Mouse (Mus musculus) thymus, postnatal 14 days (tissue): ENCODE data around the gene Edem1.
A peak's percentile ranks its signal among the peaks of the same experiment; 100 is the strongest.
"Not testable (repeated sequence)": the region's sequence is repeated elsewhere in the genome, so short reads cannot be mapped to it uniquely, and the experiment has no call there.

Source experiments
- DNase-seq: peaks from one replicate; pipeline ENCODE4 v3.0.0; 2021

Edem1 gene

GRCm38 (mm10) chr6:108832170-108832569 is 3.7 kb downstream of the Edem1 start:
- no peak for DNase-seq

GRCm38 (mm10) chr6:108832989-108833388 is 4.5 kb downstream of the Edem1 start:
- peak; percentile 63 for DNase-seq

- DNase-seq, result no peak
Observed at GRCm38 (mm10) chr6:108833963-108834697, 5.7 kb downstream of the Edem1 start.

GRCm38 (mm10) chr6:108835765-108836691 is 7.6 kb downstream of the Edem1 start:
- DNase-seq, result peak; percentile 83

- no peak for DNase-seq
Observed at GRCm38 (mm10) chr6:108837081-108837480, 8.6 kb downstream of the Edem1 start.

GRCm38 (mm10) chr6:108837958-108838357 is 9.5 kb downstream of the Edem1 start:
- DNase-seq, result peak; percentile 58

- DNase-seq, result peak; percentile 63
Observed at GRCm38 (mm10) chr6:108839432-108839831, 11.0 kb downstream of the Edem1 start.

GRCm38 (mm10) chr6:108840861-108841640 is 12.6 kb downstream of the Edem1 start:
- DNase-seq, result no peak

GRCm38 (mm10) chr6:108843664-108844063 is 15.2 kb downstream of the Edem1 start:
- DNase-seq, result no peak

GRCm38 (mm10) chr6:108844093-108844492 is 15.7 kb downstream of the Edem1 start:
- DNase-seq, result no peak

GRCm38 (mm10) chr6:108844771-108845170 is 16.3 kb downstream of the Edem1 start:
- no peak for DNase-seq

GRCm38 (mm10) chr6:108852088-108852670 is 23.7 kb downstream of the Edem1 start:
- no peak for DNase-seq

- DNase-seq, result no peak
Observed at GRCm38 (mm10) chr6:108852986-108853385, 24.5 kb downstream of the Edem1 start.

GRCm38 (mm10) chr6:108858583-108858982 is 30.1 kb downstream of the Edem1 start:
- no peak for DNase-seq

- DNase-seq, result no peak
Observed at GRCm38 (mm10) chr6:108861226-108861625, 32.8 kb downstream of the Edem1 start.

GRCm38 (mm10) chr6:108862548-108862947 is 34.1 kb downstream of the Edem1 start:
- DNase-seq, result no peak

GRCm38 (mm10) chr6:108866317-108866716 is 37.9 kb downstream of the Edem1 start:
- DNase-seq, result no peak

GRCm38 (mm10) chr6:108869031-108869430 is 40.6 kb downstream of the Edem1 start:
- not testable (repeated sequence) for DNase-seq

GRCm38 (mm10) chr6:108870421-108870820 is 42.0 kb downstream of the Edem1 start:
- DNase-seq, result no peak

GRCm38 (mm10) chr6:108871251-108871650 is 42.8 kb downstream of the Edem1 start:
- DNase-seq, result no peak

GRCm38 (mm10) chr6:108875344-108875743 is 46.9 kb downstream of the Edem1 start:
- no peak for DNase-seq

- peak; percentile 57 for DNase-seq
Observed at GRCm38 (mm10) chr6:108876052-108876451, 47.6 kb downstream of the Edem1 start.

GRCm38 (mm10) chr6:108876486-108876885 is 48.0 kb downstream of the Edem1 start:
- no peak for DNase-seq
